Mouse (Mus musculus): ENCODE measurements at regions not wholly inside any gene's neighbourhood (a gene's known extent, or its start where the extent isn't known, plus 50 kb on each side); places are given as distances from the start of the nearest gene placed in this dataset.

DNA sequence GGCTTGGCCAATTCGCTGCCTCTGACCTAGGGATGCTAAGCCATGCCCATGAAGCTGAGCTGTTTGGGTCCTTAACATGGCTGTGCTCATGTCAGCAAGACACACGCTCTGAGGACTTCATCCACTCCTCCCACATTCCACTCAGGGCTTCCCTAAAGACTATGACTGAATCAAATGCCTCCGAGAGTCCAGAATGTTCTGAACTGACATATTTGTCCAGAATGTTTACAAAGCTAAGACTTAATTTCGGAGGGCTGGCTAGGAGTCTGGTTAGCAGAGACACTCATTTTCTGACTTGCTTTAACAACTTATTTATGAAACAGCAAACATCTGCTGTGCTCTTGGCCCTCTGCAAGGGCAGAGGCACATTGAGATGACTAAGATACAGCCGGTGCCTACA lies 78.5 kb downstream of the Tmsb4x start:
- no peak overlapping the region for H3K27ac ChIP-seq (ENCODE audit: insufficient read depth, low read depth, low read length)
- TF ChIP-seq POLR2A (IDR thresholded peaks at IDR 0.05; ENCODE audit: insufficient read depth, low read depth, low read length), result no peak
- TF ChIP-seq CTCF (IDR thresholded peaks at IDR 0.05; ENCODE audit: insufficient read depth, low read depth, low read length), result no peak
- WGBS, result 84% methylated on average over 5 of the region's 5 CpGs
- no peak overlapping the region for H3K4me3 ChIP-seq (ENCODE audit: insufficient read depth, low read depth, low read length)
- H3K4me1 ChIP-seq (ENCODE audit: control insufficient read depth, insufficient read depth, low read length), result no peaks in the 10 kb centered on the region

DNA sequence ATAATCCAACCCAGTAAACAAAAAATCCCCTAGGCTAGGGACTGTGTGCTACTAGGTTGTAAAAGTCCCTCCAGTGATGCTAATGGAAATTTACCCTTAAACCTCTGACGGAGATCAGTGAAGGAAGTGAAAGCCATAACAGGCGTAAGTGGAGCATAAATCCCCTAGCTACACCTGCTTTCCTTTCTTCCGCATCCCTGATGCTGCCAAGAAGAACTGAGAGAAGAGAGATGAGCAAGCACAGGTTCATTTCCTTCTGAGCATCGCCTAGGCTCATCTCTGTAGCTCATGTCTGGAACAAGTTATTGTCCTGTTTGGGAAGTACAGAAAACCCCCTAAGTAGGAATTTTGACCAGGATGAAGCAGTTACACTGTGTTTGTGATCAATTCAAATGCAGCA lies 89.8 kb downstream of the Tmsb4x start:
- H3K4me1 ChIP-seq (ENCODE audit: control insufficient read depth, insufficient read depth, low read length), result no peaks in the 10 kb centered on the region
- no peak for TF ChIP-seq POLR2A (IDR thresholded peaks at IDR 0.05; ENCODE audit: insufficient read depth, low read depth, low read length)
- TF ChIP-seq CTCF (IDR thresholded peaks at IDR 0.05; ENCODE audit: insufficient read depth, low read depth, low read length), result no peak
- WGBS, result 90% methylated on average over 4 of the region's 4 CpGs
- H3K4me3 ChIP-seq (ENCODE audit: insufficient read depth, low read depth, low read length), result no peak overlapping the region
- no peak overlapping the region for H3K27ac ChIP-seq (ENCODE audit: insufficient read depth, low read depth, low read length)

- Histone ChIP-seq H3K4me1 (ENCODE audit: control insufficient read depth, insufficient read depth, low read length) (no peaks in the 10 kb centered on the region), H3K4me3 (ENCODE audit: insufficient read depth, low read depth, low read length) (no peak overlapping the region), H3K27ac (ENCODE audit: insufficient read depth, low read depth, low read length) (no peak overlapping the region)
- TF ChIP-seq POLR2A (IDR thresholded peaks at IDR 0.05; ENCODE audit: insufficient read depth, low read depth, low read length), result no peak
- no peak for TF ChIP-seq CTCF (IDR thresholded peaks at IDR 0.05; ENCODE audit: insufficient read depth, low read depth, low read length)
- 86% methylated on average over 1 of the region's 1 CpGs for WGBS
Observed at GRCm38 (mm10) chrX:167115096-167115495, 94.0 kb downstream of the Tmsb4x start.

DNA sequence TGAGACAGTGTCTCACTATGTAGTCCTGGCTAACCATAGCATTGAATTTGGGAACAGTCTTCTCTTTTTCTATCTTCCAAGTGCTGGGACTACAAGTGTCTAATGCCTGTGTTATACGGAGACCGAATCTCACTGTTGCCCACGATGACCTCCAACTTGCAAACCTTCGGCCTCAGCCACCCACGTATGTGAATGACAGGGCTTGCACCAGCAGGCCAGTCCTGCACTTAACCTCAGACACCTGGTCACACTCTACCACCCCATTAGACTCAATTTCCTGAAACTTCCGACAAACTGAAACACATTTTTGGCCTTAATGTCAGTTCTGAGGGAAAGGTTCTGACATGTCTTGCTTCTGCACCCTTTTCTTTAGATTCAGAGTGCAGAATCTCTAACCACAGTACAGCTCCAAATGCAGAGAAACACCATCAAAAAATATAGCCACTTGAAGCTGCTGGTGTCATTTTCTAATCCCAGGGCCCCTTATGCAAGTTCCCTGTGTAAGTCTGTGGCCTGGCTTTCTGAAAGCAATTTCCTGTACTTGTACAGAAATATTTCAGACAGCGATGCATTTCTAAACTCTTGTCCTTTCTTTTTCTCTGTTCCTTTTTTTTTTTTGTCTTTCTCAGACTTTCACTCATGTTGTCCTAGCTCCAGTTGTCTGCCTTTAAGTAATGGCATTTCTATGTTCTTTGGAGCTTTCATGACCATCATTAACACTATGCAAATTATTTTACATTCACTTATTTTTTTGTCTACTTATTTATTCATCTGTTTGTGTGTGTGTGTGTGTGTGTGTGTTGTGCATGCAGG lies 97.8 kb downstream of the Tmsb4x start:
- no peak overlapping the region for H3K4me3 ChIP-seq (ENCODE audit: insufficient read depth, low read depth, low read length)

DNA sequence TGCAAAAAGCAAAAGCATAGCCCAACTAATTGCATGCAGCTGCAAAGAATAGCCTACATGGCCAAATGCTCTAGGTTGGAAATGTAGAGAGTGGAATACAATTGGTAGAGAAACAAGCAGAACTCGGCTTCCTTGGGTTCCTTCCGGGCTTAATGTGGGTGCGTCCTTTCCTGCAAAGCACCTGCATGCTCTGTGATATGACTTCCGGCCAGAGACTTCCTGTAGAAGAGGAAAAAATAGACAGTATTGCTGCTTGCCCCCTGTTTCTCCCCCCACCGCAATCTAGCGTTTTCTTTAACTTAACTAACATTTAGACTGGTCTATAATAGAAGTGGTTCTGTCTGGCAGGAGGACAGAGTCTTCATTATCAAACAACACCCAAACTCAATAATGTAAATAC lies 100.8 kb downstream of the Tmsb4x start:
- WGBS, result 75% methylated on average over 6 of the region's 6 CpGs
- H3K4me1 ChIP-seq (ENCODE audit: control insufficient read depth, insufficient read depth, low read length), result 0 out of 2 replicates have a peak, but pooled peaks cover 3% of the 10 kb centered on the region
- TF ChIP-seq CTCF (IDR thresholded peaks at IDR 0.05; ENCODE audit: insufficient read depth, low read depth, low read length) (no peak), POLR2A (IDR thresholded peaks at IDR 0.05; ENCODE audit: insufficient read depth, low read depth, low read length) (no peak)
- H3K4me3 ChIP-seq (ENCODE audit: insufficient read depth, low read depth, low read length), result no peak overlapping the region
- no peak overlapping the region for H3K27ac ChIP-seq (ENCODE audit: insufficient read depth, low read depth, low read length)

More for the DNA sequence above, 97.8 kb downstream of the Tmsb4x start:
- Histone ChIP-seq H3K27ac (ENCODE audit: insufficient read depth, low read depth, low read length) (no peak overlapping the region), H3K4me1 (ENCODE audit: control insufficient read depth, insufficient read depth, low read length) (no peaks in the 10 kb centered on the region)
- 93% methylated on average over 7 of the region's 7 CpGs for WGBS
- no peak for TF ChIP-seq CTCF (IDR thresholded peaks at IDR 0.05; ENCODE audit: insufficient read depth, low read depth, low read length)
- no peak for TF ChIP-seq POLR2A (IDR thresholded peaks at IDR 0.05; ENCODE audit: insufficient read depth, low read depth, low read length)

DNA sequence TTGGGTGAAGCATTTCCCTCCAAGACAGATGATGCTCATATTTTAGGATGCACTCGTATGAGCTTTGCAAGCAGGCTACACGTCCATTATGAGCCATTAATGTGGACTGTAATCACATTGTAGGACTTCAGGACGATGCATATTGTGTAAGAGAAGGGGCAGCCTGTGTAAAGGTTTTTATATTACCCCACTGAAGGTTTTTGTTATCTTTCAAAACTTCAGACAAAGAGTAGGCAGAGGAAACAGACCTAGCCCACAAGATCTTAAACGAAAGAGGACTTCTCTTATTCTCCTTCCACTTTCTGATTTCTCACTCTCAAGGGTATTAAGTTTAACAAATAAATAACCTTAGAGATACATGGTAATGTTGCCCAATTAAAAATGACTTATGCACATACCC lies 101.6 kb downstream of the Tmsb4x start:
- Histone ChIP-seq H3K4me3 (ENCODE audit: insufficient read depth, low read depth, low read length) (no peak overlapping the region), H3K4me1 (ENCODE audit: control insufficient read depth, insufficient read depth, low read length) (0 out of 2 replicates have a peak, but pooled peaks cover 3% of the 10 kb centered on the region), H3K27ac (ENCODE audit: insufficient read depth, low read depth, low read length) (no peak overlapping the region)
- 84% methylated on average over 4 of the region's 4 CpGs for whole genome bisulfite sequencing
- TF ChIP-seq CTCF (IDR thresholded peaks at IDR 0.05; ENCODE audit: insufficient read depth, low read depth, low read length), result no peak
- no peak for TF ChIP-seq POLR2A (IDR thresholded peaks at IDR 0.05; ENCODE audit: insufficient read depth, low read depth, low read length)

DNA sequence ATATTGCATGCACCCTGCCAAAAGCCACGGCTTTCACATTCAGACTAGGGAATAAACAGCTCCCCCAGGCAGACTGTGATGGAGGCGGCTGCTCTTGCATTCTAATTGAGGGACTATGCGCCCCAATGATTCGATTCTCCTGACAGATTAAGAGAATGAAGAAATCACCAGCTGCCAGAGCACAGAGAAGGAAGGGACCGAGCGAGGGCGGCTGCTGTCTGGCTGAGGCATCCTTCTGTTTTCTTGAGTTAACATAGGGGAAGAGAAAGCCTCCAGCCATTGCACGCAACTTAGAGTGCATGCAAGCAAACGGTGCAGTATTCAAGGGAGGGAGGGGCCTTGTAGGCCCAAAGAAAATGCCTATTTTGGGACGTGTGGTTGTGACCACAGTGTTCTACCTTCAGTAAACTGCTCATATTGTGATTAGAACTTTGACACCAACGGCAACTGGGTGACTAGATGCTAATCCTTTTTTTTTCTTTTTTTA lies 103.1 kb downstream of the Tmsb4x start:
- no peak for TF ChIP-seq POLR2A (IDR thresholded peaks at IDR 0.05; ENCODE audit: insufficient read depth, low read depth, low read length)
- no peak for TF ChIP-seq CTCF (IDR thresholded peaks at IDR 0.05; ENCODE audit: insufficient read depth, low read depth, low read length)
- 37% methylated on average over 11 of the region's 11 CpGs for WGBS
- H3K27ac ChIP-seq (ENCODE audit: insufficient read depth, low read depth, low read length), result no peak overlapping the region
- 0 out of 2 replicates have a peak, but pooled peaks cover 3% of the 10 kb centered on the region for H3K4me1 ChIP-seq (ENCODE audit: control insufficient read depth, insufficient read depth, low read length)
- H3K4me3 ChIP-seq (ENCODE audit: insufficient read depth, low read depth, low read length), result no peak overlapping the region

GRCm38 (mm10) chrX:167105354-167105753 lies 103.8 kb downstream of the Tmsb4x start:
- 81% methylated on average over 4 of the region's 4 CpGs for WGBS
- Histone ChIP-seq H3K27ac (ENCODE audit: insufficient read depth, low read depth, low read length) (no peak overlapping the region), H3K4me1 (ENCODE audit: control insufficient read depth, insufficient read depth, low read length) (0 out of 2 replicates have a peak, but pooled peaks cover 3% of the 10 kb centered on the region), H3K4me3 (ENCODE audit: insufficient read depth, low read depth, low read length) (no peak overlapping the region)
- TF ChIP-seq CTCF (IDR thresholded peaks at IDR 0.05; ENCODE audit: insufficient read depth, low read depth, low read length), result no peak
- TF ChIP-seq POLR2A (IDR thresholded peaks at IDR 0.05; ENCODE audit: insufficient read depth, low read depth, low read length), result no peak

- Histone ChIP-seq H3K4me3 (ENCODE audit: insufficient read depth, low read depth, low read length) (no peak overlapping the region), H3K4me1 (ENCODE audit: control insufficient read depth, insufficient read depth, low read length) (0 out of 2 replicates have a peak, but pooled peaks cover 3% of the 10 kb centered on the region), H3K27ac (ENCODE audit: insufficient read depth, low read depth, low read length) (no peak overlapping the region)
- no peak for TF ChIP-seq CTCF (IDR thresholded peaks at IDR 0.05; ENCODE audit: insufficient read depth, low read depth, low read length)
- no peak for TF ChIP-seq POLR2A (IDR thresholded peaks at IDR 0.05; ENCODE audit: insufficient read depth, low read depth, low read length)
- 72% methylated on average over 4 of the region's 4 CpGs for WGBS
Observed at GRCm38 (mm10) chrX:167104247-167104621, 104.9 kb downstream of the Tmsb4x start.
